Mouse (Mus musculus) layer of hippocampus, adult 18-20 months (tissue): ENCODE measurements at regions not wholly inside any gene's neighbourhood (a gene's known extent, or its start where the extent isn't known, plus 50 kb on each side); places are given as distances from the start of the nearest gene placed in this dataset.

Experiments used
- DNase-seq, 2 experiments: peaks; one replicate each; pipeline ENCODE4 v3.0.0; 2022; ENCODE audit warnings: low spot score in 2 of 2

DNA sequence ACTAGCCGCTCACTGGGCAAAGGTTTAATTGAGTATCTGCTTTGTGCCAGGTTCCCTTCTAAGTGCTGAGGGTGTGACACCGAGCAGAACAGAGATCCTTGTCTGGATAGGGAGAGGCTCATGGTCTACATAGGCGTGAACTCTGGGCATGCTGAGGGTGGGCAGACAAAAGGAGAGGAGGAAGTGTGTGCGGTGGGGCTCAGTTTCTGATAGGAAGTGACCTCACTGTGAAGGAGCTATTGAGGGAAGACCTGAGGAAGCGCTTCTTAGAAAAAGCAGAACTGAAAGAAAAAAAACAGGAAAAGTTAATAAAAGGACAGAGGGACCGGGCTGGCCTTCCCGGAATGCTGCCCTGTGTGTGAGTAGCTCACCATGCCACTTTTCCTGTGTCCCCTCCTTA lies 162.8 kb downstream of the Hibadh start:
- DNase-seq: no peak

DNA sequence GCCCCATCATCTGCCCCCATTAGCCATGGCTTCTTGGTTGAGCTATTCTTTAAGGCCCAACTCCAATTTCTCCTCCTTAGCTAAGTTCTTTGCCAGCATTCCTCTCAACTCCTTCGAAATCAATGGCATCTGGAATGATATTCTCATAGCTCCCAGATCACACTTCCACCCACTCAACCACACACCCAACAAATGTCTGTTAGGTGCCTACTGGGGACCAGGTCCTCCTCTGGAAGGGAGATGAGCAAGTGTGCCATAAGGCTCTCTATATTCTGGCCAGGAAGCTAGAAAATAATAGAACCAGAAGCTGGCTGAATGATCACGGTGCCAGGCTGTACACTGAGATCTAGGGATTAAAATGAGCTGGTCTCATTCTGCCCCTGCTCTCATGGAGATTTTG lies 161.6 kb downstream of the Hibadh start:
- no peak for DNase-seq

DNA sequence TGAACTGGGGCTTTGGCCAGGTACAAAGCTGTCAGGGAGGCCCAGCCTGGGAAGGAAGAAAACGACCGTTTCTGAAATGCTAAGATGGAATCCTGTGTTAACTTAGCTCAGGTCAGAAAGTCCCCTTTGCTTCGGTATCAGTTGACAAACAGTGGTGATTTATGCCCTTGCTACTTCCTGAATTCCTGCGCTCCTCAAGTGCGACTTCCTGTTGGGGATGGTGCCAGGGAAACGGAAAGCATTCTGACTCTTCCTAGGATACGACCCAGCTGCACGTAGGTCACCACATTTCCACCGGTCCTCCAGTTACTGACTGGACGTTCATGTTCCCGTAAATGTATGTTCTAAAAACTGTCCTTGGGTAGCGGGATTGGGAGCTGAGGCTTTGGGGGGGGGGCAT lies 161.0 kb downstream of the Hibadh start:
- no peak for DNase-seq

DNA sequence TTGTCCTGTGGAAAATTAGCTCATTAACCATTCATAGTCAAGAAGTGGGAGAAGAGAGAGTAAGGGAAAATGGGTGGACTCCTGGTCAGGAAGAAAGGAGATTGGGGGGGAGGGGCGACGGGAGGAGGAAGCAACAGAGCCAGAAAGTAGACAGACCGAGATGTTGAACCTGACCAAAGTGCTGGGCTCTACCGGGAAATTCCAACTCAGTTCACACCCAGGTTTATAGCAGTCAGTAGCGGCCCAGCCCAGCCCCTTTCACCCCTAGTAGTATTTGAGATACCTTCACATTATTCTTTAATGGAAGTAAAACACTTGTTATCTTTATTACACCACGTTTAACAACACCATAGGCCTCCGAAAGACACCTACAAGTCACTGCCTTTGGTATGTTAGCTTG lies 158.2 kb downstream of the Hibadh start:
- DNase-seq: no peak

DNA sequence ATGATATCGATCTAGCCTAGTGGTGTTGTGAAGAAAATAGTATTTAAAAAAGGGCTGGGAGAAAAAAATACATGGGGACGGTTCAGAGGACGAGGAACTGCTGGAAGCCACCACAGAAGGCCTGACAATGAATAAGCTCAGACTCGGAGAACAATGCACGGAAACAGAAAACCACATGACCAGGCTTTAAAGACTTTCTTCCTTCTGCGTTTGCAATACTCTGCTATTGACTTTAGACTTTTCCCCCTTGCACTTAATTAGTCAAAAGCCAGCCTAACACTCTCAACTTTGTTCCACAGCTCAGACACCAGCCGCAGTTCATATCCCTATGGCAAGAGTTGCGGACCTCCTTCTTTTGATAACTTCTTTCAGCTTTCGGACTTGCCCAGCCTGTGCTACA lies 154.0 kb downstream of the Hibadh start:
- no peak for DNase-seq

DNA sequence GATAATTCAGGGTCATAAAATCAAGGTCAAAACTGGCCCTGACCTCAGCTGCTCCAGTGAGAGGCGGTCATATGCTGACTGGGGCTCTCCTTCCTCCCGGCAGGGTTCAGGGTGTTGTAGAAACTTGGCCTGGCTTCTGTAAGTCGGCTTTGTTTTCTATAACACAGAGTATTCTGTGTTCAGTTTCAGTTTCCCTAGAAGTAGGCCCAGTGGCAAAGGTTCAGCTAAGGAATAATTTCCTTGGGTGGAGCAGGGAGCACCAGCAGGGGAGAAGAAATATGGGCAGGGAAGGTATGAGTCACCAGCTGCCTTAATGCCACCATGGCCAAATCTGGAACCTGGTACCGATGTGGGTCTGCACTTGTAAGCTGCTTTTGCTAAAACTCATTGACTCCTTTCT lies 153.5 kb downstream of the Hibadh start:
- DNase-seq: no peak

DNA sequence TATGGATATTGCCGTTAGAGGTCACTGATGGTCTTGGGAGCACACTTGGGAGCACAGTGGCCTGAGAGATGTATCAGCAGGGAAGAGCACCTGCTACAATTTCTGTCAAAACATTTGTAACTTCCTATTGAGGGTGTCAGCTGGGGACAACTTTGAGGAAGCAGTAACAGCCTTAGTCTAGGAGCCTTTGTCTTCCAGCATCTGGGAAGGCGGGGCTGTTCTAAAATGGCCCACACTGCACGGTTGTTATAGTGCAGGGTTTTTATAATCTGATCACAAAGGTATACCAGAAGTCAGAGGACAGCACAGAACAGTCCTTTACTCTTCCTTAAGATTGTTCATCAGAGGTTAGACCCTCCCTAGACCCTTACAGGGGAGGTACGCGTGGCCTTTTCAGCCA lies 152.3 kb downstream of the Hibadh start:
- DNase-seq: no peak

DNA sequence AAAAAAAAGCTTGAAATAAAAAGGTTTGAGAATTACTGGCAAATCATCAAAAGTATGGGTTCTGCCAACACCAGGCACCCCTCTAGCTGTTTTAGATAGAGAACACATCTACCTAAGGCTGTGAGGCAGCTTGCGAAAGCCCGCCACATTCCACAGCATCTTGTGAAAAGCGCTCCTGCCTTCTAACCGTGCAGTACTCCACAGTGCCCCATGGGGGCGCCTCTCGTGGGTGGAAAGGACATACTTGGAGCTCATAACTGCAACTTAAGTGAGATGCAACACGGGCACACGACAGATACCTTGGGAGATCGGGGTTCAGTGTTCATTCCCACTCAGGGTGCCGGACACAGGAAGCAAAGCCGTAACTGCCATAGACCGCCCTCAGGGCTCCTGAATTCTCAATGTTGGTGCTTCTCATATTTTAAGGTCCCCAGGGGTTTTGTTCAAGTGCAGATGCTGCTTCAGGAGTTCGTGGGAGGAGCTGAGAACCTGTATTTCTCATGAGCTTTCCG lies 149.9 kb downstream of the Hibadh start:
- DNase-seq: no peak

DNA sequence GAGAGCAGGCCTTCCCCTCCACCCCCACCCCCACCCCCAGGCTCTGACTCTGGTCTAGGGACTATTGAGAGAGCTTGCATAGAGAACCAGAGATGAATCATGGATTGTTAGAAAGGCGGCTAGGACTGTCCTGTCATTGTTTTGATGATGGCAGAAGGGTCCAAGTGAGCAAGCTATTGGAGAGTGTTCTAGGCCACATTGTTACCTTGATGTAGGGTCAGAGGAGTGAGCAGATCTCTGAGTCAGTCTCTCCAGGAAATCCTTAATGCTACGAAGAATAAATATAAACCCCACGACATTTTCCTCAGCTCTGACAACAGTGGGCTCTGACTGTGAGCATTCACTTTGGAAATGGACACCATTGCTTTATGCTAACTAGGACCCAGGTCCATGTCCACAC lies 144.9 kb downstream of the Hibadh start:
- DNase-seq: no peak

DNA sequence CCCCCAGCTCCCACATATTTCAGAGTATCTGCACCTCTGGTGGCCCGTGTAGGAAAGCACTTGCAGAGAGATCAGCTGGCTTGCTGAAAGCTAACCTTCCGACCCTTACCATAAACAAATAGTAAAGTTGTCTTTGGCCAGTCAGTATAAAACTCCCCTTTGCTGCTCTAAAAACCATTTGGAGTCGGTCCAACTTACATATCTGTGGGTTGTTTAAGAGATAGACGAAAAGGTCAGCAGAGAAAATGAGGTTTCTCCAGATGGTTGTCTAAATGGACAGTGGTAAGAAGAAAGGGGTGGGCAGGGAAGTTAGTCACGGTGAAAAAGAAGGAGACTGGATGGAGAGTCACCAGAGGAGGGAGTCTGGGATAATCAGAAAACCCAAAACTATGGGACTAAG lies 144.3 kb downstream of the Hibadh start:
- no peak for DNase-seq
